Mouse (Mus musculus): ENCODE measurements around the gene Dda1. TPM values are rescaled to one million over a fixed set of nuclear protein-coding genes. Genes with fewer than 3 reads are reported as not detected.
"Not testable (repeated sequence)": the region's sequence is repeated elsewhere in the genome, so short reads cannot be mapped to it uniquely, and the experiment has no call there.

Dda1 gene
- polyA plus RNA-seq (2016; fragmentation: Nextera tagmentation; extraction: Ambion mirVana): 107 and 128 TPM in 2 replicates

- H3K27ac ChIP-seq: peak within 1 kb of the TSS; percentile 92
- H3K9me3 ChIP-seq: no peaks in the 10 kb centered on the region
- WGBS: 1% methylated on average over 52 of the region's 52 CpGs
- peaks cover 44% of the 10 kb centered on the region for H3K36me3 ChIP-seq
- peak; percentile 99 for DNase-seq (ENCODE audit: low spot score)
- H3K4me3 ChIP-seq: peak within 1 kb of the TSS; percentile 94
- H3K27me3 ChIP-seq (ENCODE audit: insufficient read depth, poor library complexity, severe bottlenecking): no peaks in the 10 kb centered on the region
- H3K4me1 ChIP-seq: peaks cover 32% of the 10 kb centered on the region
Observed at GRCm38 (mm10) chr8:71468916-71469315, at the start of gene Dda1. TSS of gene Dda1 (plus strand) at chr8:71469199.

- DNase-seq (ENCODE audit: low spot score): no peak
- H3K27ac ChIP-seq: no peak overlapping the region
- no peaks in the 10 kb centered on the region for H3K9me3 ChIP-seq
- no peak overlapping the region for H3K4me3 ChIP-seq
- H3K27me3 ChIP-seq (ENCODE audit: insufficient read depth, poor library complexity, severe bottlenecking): no peaks in the 10 kb centered on the region
- H3K4me1 ChIP-seq: no peaks in the 10 kb centered on the region
- no peaks in the 10 kb centered on the region for H3K36me3 ChIP-seq
Observed at GRCm38 (mm10) chr8:71422121-71422520, 46.9 kb upstream of the Dda1 start.

- not testable (repeated sequence) for H3K9me3 ChIP-seq; H3K4me3 ChIP-seq; H3K27ac ChIP-seq; DNase-seq (ENCODE audit: low spot score); H3K27me3 ChIP-seq (ENCODE audit: insufficient read depth, poor library complexity, severe bottlenecking); H3K4me1 ChIP-seq; H3K36me3 ChIP-seq
- WGBS: 61% methylated on average over 1 of the region's 1 CpGs
Observed at GRCm38 (mm10) chr8:71432935-71433334, 36.1 kb upstream of the Dda1 start.

GRCm38 (mm10) chr8:71437041-71437440 is 32.0 kb upstream of the Dda1 start:
- WGBS: 41% methylated on average over 3 of the region's 3 CpGs
- Histone ChIP-seq H3K27me3 (ENCODE audit: insufficient read depth, poor library complexity, severe bottlenecking) (peaks cover 3% of the 10 kb centered on the region), H3K9me3 (0 out of 2 replicates have a peak, but pooled peaks cover 2% of the 10 kb centered on the region), H3K27ac (no peak overlapping the region), H3K4me3 (no peak overlapping the region), H3K4me1 (no peaks in the 10 kb centered on the region), H3K36me3 (no peaks in the 10 kb centered on the region)
- DNase-seq (ENCODE audit: low spot score): no peak

- no peak for DNase-seq (ENCODE audit: low spot score)
- Histone ChIP-seq H3K36me3 (no peaks in the 10 kb centered on the region), H3K9me3 (no peaks in the 10 kb centered on the region), H3K27me3 (ENCODE audit: insufficient read depth, poor library complexity, severe bottlenecking) (peaks cover 22% of the 10 kb centered on the region), H3K4me3 (no peak overlapping the region), H3K27ac (no peak overlapping the region), H3K4me1 (no peaks in the 10 kb centered on the region)
- WGBS: 0% methylated on average over 7 of the region's 7 CpGs
Observed at GRCm38 (mm10) chr8:71441404-71441803, 27.6 kb upstream of the Dda1 start.

GRCm38 (mm10) chr8:71445096-71445495 is 23.9 kb upstream of the Dda1 start:
- WGBS: 84% methylated on average over 7 of the region's 7 CpGs
- no peak overlapping the region for H3K4me3 ChIP-seq
- H3K36me3 ChIP-seq: no peaks in the 10 kb centered on the region
- H3K4me1 ChIP-seq: no peaks in the 10 kb centered on the region
- H3K27me3 ChIP-seq (ENCODE audit: insufficient read depth, poor library complexity, severe bottlenecking): peaks cover 22% of the 10 kb centered on the region
- DNase-seq (ENCODE audit: low spot score): no peak
- no peaks in the 10 kb centered on the region for H3K9me3 ChIP-seq
- H3K27ac ChIP-seq: no peak overlapping the region

- Histone ChIP-seq H3K27ac (no peak overlapping the region), H3K27me3 (ENCODE audit: insufficient read depth, poor library complexity, severe bottlenecking) (peaks cover 25% of the 10 kb centered on the region; the same call in 1 of the 2 replicates), H3K9me3 (no peaks in the 10 kb centered on the region), H3K36me3 (no peaks in the 10 kb centered on the region), H3K4me3 (no peak overlapping the region), H3K4me1 (no peaks in the 10 kb centered on the region)
- 60% methylated on average over 4 of the region's 4 CpGs for WGBS
- DNase-seq (ENCODE audit: low spot score): no peak
Observed at GRCm38 (mm10) chr8:71451337-71451736, 17.7 kb upstream of the Dda1 start.

GRCm38 (mm10) chr8:71451777-71452176 is 17.2 kb upstream of the Dda1 start:
- peaks cover 2% of the 10 kb centered on the region; the same call in 1 of the 2 replicates for H3K4me1 ChIP-seq
- DNase-seq (ENCODE audit: low spot score): peak; percentile 73
- 50% methylated on average over 11 of the region's 11 CpGs for WGBS

GRCm38 (mm10) chr8:71452669-71453068 is 16.3 kb upstream of the Dda1 start:
- Histone ChIP-seq H3K4me3 (no peak overlapping the region), H3K9me3 (no peaks in the 10 kb centered on the region; the same call in 1 of the 2 replicates), H3K36me3 (peaks cover 11% of the 10 kb centered on the region), H3K4me1 (peaks cover 8% of the 10 kb centered on the region), H3K27me3 (ENCODE audit: insufficient read depth, poor library complexity, severe bottlenecking) (peaks cover 38% of the 10 kb centered on the region; the same call in 1 of the 2 replicates), H3K27ac (no peak overlapping the region)
- DNase-seq (ENCODE audit: low spot score): no peak
- 70% methylated on average over 2 of the region's 2 CpGs for WGBS

More at GRCm38 (mm10) chr8:71451777-71452176, 17.2 kb upstream of the Dda1 start:
- peaks cover 2% of the 10 kb centered on the region for H3K36me3 ChIP-seq
- no peak overlapping the region for H3K27ac ChIP-seq
- H3K4me3 ChIP-seq: no peak overlapping the region
- no peaks in the 10 kb centered on the region for H3K9me3 ChIP-seq
- peaks cover 29% of the 10 kb centered on the region; the same call in 1 of the 2 replicates for H3K27me3 ChIP-seq (ENCODE audit: insufficient read depth, poor library complexity, severe bottlenecking)

GRCm38 (mm10) chr8:71454668-71455067 is 14.3 kb upstream of the Dda1 start:
- no peak for DNase-seq (ENCODE audit: low spot score)
- Histone ChIP-seq H3K27me3 (ENCODE audit: insufficient read depth, poor library complexity, severe bottlenecking) (peaks cover 52% of the 10 kb centered on the region; the same call in 1 of the 2 replicates), H3K36me3 (peaks cover 29% of the 10 kb centered on the region), H3K4me1 (peaks cover 8% of the 10 kb centered on the region), H3K9me3 (no peaks in the 10 kb centered on the region; the same call in 1 of the 2 replicates), H3K27ac (no peak overlapping the region), H3K4me3 (no peak overlapping the region)
- WGBS: 75% methylated on average over 8 of the region's 8 CpGs

GRCm38 (mm10) chr8:71456906-71457305 is 12.1 kb upstream of the Dda1 start:
- peaks cover 43% of the 10 kb centered on the region for H3K36me3 ChIP-seq
- peaks cover 62% of the 10 kb centered on the region for H3K27me3 ChIP-seq (ENCODE audit: insufficient read depth, poor library complexity, severe bottlenecking)
- H3K27ac ChIP-seq: no peak overlapping the region
- peaks cover 16% of the 10 kb centered on the region for H3K4me1 ChIP-seq
- 0 out of 2 replicates have a peak overlapping the region, but pooled peaks have one; percentile 28 for H3K4me3 ChIP-seq
- WGBS: 29% methylated on average over 22 of the region's 22 CpGs
- peak; percentile 77 for DNase-seq (ENCODE audit: low spot score)
- no peaks in the 10 kb centered on the region; the same call in 1 of the 2 replicates for H3K9me3 ChIP-seq

- peak; percentile 72 for DNase-seq (ENCODE audit: low spot score)
- 74% methylated on average over 20 of the region's 20 CpGs for WGBS
- H3K4me1 ChIP-seq: peaks cover 23% of the 10 kb centered on the region
- H3K4me3 ChIP-seq: no peak overlapping the region
- no peaks in the 10 kb centered on the region; the same call in 1 of the 2 replicates for H3K9me3 ChIP-seq
- peaks cover 61% of the 10 kb centered on the region for H3K27me3 ChIP-seq (ENCODE audit: insufficient read depth, poor library complexity, severe bottlenecking)
- H3K36me3 ChIP-seq: peaks cover 43% of the 10 kb centered on the region
- no peak overlapping the region for H3K27ac ChIP-seq
Observed at GRCm38 (mm10) chr8:71457659-71458270, 11.2 kb upstream of the Dda1 start.

GRCm38 (mm10) chr8:71460716-71461115 is 8.3 kb upstream of the Dda1 start:
- no peak for DNase-seq (ENCODE audit: low spot score)
- no peak overlapping the region for H3K27ac ChIP-seq
- peaks cover 47% of the 10 kb centered on the region for H3K4me1 ChIP-seq
- H3K36me3 ChIP-seq: peaks cover 43% of the 10 kb centered on the region
- H3K27me3 ChIP-seq (ENCODE audit: insufficient read depth, poor library complexity, severe bottlenecking): peaks cover 52% of the 10 kb centered on the region
- H3K4me3 ChIP-seq: no peak overlapping the region
- WGBS: 90% methylated on average over 6 of the region's 6 CpGs
- H3K9me3 ChIP-seq: no peaks in the 10 kb centered on the region; the same call in 1 of the 2 replicates
